Mouse (Mus musculus) ovary, postnatal 10 days (tissue): ENCODE data around the gene Cenps.
"Not testable (repeated sequence)": the region's sequence is repeated elsewhere in the genome, so short reads cannot be mapped to it uniquely, and the experiment has no call there.

Source experiments
- DNase-seq: peaks from one replicate; pipeline ENCODE4 v3.0.0; 2022; ENCODE audit warnings: low spot score

The Cenps gene

DNA sequence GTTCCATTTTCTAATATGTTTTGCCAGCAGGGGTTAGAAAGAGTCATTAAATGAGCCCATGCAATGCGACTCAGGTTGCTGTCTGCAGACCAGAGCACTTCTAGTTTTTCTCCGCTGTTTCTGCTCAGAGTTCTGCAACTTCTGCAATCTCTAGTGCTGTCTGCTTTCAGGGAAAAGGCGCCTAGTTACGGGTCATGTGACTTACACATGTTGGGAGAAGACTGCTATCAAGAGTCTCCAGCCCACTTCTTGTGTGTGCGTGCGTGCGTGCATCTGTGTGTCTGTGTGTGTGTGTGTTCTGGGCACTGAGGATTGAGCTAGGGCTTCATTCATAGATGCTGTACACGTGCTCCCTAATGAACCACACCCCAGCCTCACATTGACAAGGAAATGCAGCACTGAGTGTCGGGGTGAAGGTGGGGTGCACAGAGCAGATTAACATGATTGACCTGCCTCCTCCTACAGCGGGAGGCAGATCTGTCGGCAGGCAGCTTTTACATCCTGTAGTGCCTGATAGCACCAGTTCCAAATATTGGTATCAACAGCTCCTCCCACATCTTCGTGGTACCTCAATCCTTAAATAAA is 17.4 kb downstream of the Cenps start:
- not testable (repeated sequence) for DNase-seq

DNA sequence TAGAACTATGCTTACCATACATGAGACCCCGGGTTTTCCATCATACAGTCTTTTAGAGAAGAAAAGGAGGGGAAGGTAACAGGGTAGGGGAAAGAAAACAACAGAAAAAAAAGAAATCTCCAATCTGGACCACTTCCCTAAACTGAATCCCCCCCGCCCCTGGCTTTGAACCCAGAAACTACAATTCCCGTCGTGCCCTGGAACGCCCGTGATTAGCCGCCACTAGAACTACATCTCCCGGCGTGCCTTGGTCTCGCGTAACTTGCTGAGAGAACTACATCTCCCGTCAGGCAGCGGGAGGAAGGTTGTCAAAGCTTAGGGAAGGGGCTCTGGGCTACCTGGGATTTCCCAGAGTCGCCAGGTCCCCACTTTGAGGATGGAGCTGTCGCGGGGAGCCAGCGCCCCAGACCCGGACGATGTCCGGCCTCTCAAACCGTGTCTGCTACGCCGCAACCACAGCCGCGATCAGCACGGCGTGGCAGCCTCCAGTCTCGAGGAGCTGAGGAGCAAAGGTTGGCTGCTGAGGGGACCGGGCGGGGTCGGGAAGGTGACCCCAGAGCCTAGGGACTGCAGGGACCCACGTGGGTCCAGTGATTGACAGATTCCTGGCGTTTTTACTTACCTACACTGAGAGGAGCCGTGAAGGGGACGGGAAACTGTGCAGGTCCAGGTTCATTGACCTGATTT is 33.4 kb downstream of the Cenps start, which contains the start of gene Dffa:
Gene Dffa, plus strand, starts transcription at position 272 of the 687 bp plus-strand sequence.
- peak; percentile 72 for DNase-seq

DNA sequence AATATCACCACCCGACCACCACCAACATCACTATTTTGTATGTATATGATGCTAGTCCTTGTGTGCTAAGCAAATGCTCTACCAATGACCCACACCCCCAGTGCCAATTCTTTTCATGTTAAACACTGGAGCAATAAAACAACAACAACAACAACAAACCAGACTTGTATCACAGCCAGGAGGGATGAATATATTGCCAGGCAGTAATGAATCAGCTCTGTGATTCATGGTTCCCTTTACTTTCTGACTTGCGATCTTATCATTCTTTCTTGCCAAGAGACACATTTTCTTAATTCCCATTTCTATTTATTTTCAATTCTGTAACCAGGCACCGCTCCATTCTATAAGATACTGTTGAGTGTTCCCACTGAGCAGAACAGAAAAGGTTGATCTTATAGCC is 36.0 kb downstream of the Cenps start:
- DNase-seq: no peak

DNA sequence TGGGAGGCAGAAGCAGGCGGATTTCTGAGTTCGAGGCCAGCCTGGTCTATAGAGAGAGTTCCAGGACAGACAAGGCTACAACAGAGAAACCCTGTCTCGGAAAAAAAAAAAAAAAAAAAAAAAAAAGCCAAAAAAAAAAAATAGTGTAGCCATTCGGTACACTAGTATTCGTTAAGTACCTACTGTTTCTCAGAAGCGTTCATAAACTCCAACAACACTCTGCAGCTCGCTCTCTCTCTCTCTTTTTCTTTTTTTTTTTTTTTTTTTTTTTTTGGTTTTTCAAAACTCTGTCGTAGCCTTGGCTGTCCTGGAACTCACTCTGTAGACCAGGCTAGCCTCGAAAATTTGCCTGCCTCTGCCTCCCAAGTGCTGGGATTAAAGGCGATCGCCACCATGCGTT is 37.0 kb downstream of the Cenps start:
- DNase-seq: not testable (repeated sequence)

DNA sequence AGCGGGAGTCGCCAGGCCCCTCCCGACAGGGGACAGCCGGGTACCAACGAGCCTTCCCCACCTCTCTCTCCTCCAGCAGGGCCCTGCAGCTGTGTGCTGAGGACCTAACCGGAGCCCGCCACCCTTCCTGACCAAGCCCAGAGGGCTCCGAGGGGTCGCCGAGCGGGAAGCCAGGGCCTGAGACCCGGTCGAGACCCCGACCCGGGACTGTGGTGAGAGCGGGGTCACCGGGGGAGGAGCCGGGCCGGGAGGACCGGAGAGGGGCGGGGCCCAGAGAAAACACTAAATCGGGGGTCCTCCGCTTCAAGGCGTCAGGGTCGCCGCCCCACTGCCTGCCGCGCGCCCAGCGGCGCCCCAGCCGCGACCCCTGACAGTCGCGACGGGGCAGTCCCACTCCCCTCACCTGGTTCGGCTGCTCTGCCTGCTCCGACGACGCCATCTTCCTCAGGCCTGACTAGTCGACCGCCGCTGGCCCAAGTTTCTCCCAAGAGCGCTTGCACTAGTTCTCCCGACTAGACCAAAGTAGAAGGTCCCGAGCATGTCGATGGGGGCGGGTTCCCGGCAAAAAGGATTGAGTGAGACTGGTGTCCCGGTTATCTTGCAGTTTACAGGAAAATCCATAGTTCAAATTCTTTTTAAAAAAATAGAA is 37.9 kb downstream of the Cenps start, which contains the start of gene Pex14:
Gene Pex14, minus strand, starts transcription at position 508 of the 649 bp plus-strand sequence.
- DNase-seq: peak; percentile 64

DNA sequence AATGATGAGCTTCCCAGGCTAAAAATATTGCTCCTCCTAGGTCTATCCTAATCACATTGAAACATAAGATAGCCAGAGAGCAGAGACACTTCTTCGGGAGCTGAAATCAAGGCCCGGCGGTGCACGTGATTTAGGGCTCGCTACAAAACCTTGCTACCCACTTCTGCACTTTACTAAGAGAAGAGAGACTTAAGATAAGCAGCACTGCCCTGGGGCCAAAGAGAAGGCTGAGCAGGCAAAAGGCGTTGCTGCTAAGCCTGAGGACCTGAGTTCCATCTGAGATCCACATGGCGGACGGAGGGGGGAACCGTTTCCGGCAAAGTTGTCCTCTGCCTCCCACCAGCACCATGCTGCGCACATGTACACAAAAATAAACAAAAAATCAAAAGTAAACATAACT is 38.9 kb downstream of the Cenps start:
- DNase-seq: no peak

DNA sequence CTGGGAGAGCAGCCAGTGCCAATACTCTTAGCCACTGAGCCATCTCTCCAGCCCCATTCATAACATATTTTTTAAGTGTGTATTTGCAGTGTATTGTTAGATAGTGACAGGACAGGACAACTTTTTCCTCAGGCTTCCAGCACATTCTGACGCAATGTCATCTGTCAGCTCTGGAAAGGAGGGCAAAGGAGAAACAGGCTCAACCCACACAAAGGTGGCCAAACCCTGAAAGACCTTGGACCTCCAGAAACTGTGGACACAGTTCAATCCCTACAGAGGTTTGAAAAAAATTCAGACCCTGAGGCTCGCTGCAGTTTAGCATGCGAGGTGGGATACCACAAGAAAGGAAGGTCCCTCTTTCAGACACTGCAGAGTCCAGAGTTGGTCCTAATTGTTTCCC is 39.5 kb downstream of the Cenps start:
- DNase-seq: no peak

DNA sequence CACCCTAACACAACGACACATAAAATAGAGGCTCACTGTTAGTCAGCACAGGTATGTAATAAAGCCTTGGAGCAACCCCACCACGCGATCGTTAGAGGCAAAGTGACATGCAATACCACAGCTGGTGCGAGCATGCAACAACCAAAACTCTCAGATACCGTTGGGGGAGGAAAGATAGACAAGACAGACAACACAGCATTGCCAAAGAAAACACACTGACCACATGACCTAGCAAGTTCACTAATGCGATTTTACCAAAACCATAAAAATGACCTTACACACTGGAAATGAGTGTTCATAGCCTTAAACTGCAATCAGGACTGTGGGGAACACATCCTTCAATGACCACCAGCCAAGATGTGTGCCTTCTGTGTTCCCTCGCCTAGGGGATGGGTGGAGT is 46.1 kb downstream of the Cenps start:
- DNase-seq: no peak

DNA sequence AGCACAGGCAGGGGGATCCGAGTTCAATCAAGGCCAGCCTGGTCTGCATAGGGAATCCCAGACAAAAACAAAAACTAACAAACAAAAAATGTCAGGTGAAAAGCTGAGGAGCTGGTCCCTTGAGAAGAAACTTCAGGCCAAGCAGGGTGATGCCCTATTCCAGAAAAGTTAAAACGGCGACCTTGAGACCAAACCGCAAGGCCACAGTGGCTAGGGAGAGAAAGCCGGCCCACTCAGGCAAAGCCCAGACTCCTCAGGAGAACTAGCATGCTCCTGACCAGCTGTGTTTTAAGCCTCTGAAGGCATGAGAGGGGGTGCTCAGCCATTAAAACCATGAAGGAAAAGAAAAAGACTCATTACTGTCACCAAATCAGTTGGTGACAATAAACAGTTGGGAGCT is 52.0 kb downstream of the Cenps start:
- DNase-seq: no peak

DNA sequence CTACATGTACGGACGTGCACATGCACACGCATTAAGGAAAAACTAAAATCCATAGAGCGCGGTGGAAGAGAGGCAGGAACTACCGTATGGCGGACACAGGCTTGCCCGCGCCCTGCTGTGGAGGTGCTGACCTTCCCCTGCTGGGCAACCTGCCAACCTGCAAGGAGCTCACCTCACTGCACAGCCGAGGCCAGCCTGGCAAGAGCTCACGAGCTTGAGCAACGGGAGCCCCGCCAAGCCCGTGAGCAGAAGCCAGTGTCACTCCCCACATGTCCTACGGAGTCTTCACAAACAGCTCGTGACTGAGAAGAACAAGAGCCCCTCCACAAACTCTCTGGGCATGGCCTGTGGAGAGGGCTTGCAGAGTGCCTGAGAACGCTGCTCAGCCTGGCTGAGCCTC is 55.9 kb downstream of the Cenps start:
- peak; percentile 38 for DNase-seq

DNA sequence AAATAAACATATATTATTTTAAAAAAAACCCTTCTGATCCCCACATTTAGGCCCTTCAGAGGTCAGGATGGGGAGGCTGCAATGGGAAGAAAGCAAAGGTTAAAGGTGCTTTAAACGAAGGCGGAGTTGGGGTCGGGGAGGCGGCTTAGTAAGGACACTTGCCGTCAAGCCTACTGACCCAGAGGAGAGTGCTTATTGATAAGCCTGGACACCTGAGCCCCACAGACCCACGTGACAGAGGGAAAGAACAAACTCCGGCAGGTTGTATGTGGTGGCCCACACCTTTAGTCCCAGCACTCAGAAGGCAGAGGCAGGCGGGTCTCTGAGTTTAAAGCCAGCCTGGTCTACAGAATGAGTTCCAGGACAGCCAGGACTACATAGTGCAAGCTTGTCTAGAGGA is 57.3 kb downstream of the Cenps start:
- no peak for DNase-seq

DNA sequence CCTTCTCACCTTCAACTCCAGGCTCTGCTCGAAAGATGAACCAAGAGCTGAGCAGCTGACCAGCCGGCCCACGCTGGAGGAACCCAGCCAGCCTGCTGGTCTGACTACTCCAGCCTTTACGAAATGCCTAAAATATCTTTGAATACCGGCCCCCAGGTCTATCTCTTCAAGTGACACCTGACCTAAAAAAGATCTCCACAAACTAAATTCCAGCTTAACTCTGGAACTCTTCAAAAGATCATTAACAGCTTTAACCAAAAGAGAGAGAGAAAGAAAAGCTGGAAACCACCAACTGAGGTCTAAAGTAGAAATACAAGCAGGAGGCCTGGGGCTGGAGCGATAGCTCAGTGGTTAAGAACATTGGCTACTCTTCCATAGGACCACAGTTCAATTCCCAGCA is 57.8 kb downstream of the Cenps start:
- no peak for DNase-seq

DNA sequence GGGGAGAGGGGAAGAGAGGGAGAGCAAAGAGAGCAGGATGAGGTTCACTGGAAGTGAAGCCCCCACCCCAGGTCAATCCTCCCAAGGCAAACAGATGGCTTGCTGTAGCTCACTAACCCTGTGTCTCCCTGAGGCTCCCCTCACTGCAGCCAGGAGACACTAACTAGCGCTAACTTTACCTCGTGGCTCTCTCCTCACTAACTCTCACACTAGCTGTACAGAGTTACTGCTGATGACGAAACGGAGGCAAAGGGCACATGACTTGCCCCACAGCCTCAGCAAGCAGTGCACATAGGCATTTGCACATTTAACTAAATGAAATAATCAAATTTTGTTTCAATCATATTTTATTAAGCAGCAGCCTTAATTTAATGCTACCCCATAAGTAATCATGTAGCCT is 59.2 kb downstream of the Cenps start:
- DNase-seq: no peak
